Mouse (Mus musculus) urinary bladder, adult 2 months (tissue): ENCODE measurements around the gene Olfr1016. TPM values are rescaled to one million over a fixed set of nuclear protein-coding genes. Genes with fewer than 3 reads are reported as not detected.

Experiments
- DNase-seq: peaks from one replicate; pipeline ENCODE4 v3.0.0; 2022; ENCODE audit warnings: low spot score
- polyA plus RNA-seq: library from polyadenylated mRNA; depleted of rRNA; stranded (reverse); fragments of >200 nt; gene quantifications from 2 replicates; pipeline ENCODE4 v1.2.3, GENCODE M21; 2012; rRNA removed

The Olfr1016 gene
- not detected in 2 replicates for polyA plus RNA-seq

DNA sequence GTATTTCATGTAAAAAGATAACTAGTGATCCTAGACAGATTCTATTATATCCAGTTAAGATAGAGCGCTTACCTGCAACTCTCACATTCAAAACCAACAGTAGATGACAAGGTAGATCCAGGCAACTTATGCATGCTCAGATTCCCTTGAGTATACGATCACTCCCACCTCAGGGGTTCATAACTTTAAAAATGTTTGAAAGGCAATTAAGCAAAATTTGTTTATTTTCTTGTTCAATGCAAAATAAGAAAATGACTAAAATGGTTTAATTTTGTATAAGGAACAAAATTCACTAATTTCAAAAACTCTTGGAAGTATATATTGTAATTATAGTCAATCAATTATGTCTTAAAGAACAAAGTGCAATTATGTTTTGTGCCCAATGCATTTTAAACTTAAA is at the start of gene Olfr1016:
Olfr1016 (minus strand) TSS at position 101 of the 400 bp plus-strand sequence.
- no peak for DNase-seq

DNA sequence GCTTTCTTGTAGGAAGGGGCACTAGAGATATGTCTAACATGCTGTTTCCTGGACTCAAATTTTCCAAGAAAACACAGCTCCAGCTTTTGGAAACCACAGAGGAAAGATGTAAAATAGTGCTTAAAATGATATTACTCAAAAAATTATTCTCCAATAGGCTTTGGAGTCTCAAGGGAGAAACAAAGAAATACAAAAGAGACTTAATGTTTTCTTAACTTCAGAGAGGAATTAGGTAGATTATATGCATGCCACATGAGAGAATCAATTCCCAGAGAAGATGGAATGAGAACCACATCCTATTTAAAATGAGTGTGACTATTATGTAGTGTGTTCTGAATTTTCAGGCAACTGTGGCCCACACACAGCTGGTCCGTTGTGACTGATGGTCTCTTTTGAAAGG is 44.4 kb upstream of the Olfr1016 start, which contains the start of gene Olfr1020:
Olfr1020 (plus strand) TSS at position 301 of the 400 bp plus-strand sequence.
- DNase-seq: no peak

- DNase-seq: no peak
Measured at GRCm38 (mm10) chr2:85845383-85845782, 43.0 kb upstream of the Olfr1016 start, which contains the start of gene Olfr1019. Gene Olfr1019 (minus strand): TSS chr2:85845483.

DNA sequence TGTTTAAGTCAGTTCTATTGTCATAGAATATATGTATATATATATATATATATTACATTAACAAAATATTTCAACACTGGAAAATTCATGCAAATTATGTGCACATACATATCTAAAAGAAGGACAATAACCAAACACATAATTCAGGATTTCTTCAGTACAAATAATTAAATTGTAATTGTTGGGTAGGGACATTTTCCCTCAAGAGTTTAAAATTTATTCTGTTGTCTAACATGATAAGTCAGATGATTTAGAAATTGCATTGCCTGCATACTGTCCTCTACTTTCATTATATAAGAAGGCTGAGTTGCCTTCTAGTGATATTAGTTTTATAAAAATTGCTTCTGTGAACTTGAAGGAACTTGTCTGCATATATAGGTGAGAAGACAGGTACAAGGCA is 15.8 kb upstream of the Olfr1016 start, which contains the start of gene Olfr1018:
Olfr1018 (plus strand) TSS at position 301 of the 400 bp plus-strand sequence.
- DNase-seq: no peak

DNA sequence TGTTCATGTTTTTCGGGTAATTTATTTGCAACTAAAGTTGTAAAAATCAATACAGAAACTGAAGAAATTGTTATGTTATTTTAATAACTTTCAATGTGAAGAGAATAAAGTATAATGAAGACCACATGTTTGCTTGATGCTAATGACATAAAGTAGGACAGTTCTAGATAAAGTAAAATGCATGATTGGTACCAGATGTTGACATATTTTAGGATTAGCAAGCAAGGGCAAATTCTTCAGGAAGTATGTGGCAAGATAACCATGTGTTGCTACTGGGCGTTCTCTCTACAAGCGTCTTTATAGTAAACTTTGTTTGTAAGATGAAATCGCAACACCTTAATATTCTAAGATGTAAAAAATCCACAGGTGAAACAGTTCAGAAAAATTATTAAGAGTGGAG is 2.2 kb upstream of the Olfr1016 start:
- no peak for DNase-seq

- DNase-seq: no peak
Measured at GRCm38 (mm10) chr2:85792331-85792730, 10.0 kb downstream of the Olfr1016 start.

DNA sequence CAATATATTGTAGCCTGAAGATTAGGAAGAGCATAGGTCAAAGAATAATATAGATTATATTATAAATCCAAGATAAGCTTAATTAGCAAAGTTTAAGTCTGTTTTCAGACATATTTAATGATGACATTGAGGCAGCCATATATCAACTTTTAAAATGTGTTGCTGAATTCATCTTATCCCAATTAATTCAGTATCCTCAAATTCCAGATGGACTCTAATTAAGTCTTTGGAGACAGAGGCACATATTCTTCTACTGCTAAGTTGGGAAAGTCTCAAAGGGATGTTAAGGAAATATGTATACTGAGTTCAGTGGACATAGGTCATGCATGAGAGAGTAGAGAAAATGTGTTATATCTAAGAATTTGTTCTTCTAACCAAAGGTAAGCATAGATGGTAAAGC is 20.6 kb downstream of the Olfr1016 start, which contains the start of gene Olfr1015:
Olfr1015 (plus strand) TSS at position 301 of the 400 bp plus-strand sequence.
- no peak for DNase-seq

- DNase-seq: no peak
Measured at GRCm38 (mm10) chr2:85772413-85772812, 29.9 kb downstream of the Olfr1016 start, which contains the start of gene Olfr1014. Gene Olfr1014 (plus strand): TSS chr2:85772713.

- DNase-seq: no peak
Measured at GRCm38 (mm10) chr2:85766798-85767197, 35.5 kb downstream of the Olfr1016 start, which contains the start of gene Olfr1013. Gene Olfr1013 (plus strand): TSS chr2:85767098.

DNA sequence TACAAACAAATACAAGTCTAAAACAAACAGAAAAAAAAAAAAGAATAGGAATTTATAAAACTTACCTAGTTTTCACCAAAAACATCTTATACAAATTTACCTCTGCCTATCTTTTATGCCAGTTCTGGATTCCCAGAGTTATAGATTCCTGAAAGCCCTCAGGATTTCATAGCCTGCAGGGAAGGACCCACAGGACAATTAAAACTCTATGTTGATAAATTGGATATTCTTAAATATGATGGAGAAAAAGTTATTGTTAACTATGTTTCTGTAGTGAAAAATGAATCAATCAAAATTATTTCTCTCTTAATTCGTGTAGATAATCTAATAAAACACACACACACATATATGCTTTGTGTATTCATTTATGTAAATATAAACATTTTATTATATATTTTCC is 39.7 kb downstream of the Olfr1016 start, which contains the start of gene Olfr1012:
Olfr1012 (minus strand) TSS at position 101 of the 400 bp plus-strand sequence.
- no peak for DNase-seq

GRCm38 (mm10) chr2:85753822-85754221 is 48.5 kb downstream of the Olfr1016 start:
- no peak for DNase-seq

Other genes starting within 250 kb of the Olfr1016 start
- not detected in 2 replicates for gene Olfr996, start 223.3 kb downstream of the Olfr1016 start, polyA plus RNA-seq
- not detected in 2 replicates for gene Olfr998, start 213.6 kb downstream of the Olfr1016 start, polyA plus RNA-seq
- not detected in 2 replicates for gene Olfr1000, start 190.6 kb downstream of the Olfr1016 start, polyA plus RNA-seq
- not detected in 2 replicates for gene Olfr1002, start 151.8 kb downstream of the Olfr1016 start, polyA plus RNA-seq
- gene Olfr154, start 138.1 kb downstream of the Olfr1016 start, polyA plus RNA-seq: not detected in 2 replicates
- not detected in 2 replicates for gene Olfr1006, start 123.8 kb downstream of the Olfr1016 start, polyA plus RNA-seq
- gene Olfr1008, start 113.1 kb downstream of the Olfr1016 start, polyA plus RNA-seq: not detected in 2 replicates
- gene Olfr1009, start 87.1 kb downstream of the Olfr1016 start, polyA plus RNA-seq: not detected in 2 replicates
- gene Olfr1012, start 39.8 kb downstream of the Olfr1016 start, polyA plus RNA-seq: not detected in 2 replicates
- gene Olfr1013, start 35.4 kb downstream of the Olfr1016 start, polyA plus RNA-seq: not detected in 2 replicates
- not detected in 2 replicates for gene Olfr1014, start 29.8 kb downstream of the Olfr1016 start, polyA plus RNA-seq
- not detected in 2 replicates for gene Olfr1015, start 20.5 kb downstream of the Olfr1016 start, polyA plus RNA-seq
- not detected in 2 replicates for gene Olfr1018, start 15.9 kb upstream of the Olfr1016 start, polyA plus RNA-seq
- not detected in 2 replicates for gene Olfr1019, start 42.9 kb upstream of the Olfr1016 start, polyA plus RNA-seq
- gene Olfr1020, start 44.5 kb upstream of the Olfr1016 start, polyA plus RNA-seq: not detected in 2 replicates
- gene Olfr1022, start 66.0 kb upstream of the Olfr1016 start, polyA plus RNA-seq: not detected in 2 replicates
- not detected in 2 replicates for gene Olfr1023, start 83.1 kb upstream of the Olfr1016 start, polyA plus RNA-seq
- gene Olfr1024, start 102.5 kb upstream of the Olfr1016 start, polyA plus RNA-seq: not detected in 2 replicates
- not detected in 2 replicates for gene Olfr1025-ps1, start 112.6 kb upstream of the Olfr1016 start, polyA plus RNA-seq
- not detected in 2 replicates for gene Olfr1026, start 119.0 kb upstream of the Olfr1016 start, polyA plus RNA-seq
- gene Olfr1028, start 147.9 kb upstream of the Olfr1016 start, polyA plus RNA-seq: not detected in 2 replicates
- gene Olfr1029, start 171.4 kb upstream of the Olfr1016 start, polyA plus RNA-seq: 0.04 TPM in 1 of 2 replicates, not detected in the other
- not detected in 2 replicates for gene Olfr1030, start 176.7 kb upstream of the Olfr1016 start, polyA plus RNA-seq
- not detected in 2 replicates for gene Olfr1031, start 187.8 kb upstream of the Olfr1016 start, polyA plus RNA-seq
- gene Olfr1032, start 203.0 kb upstream of the Olfr1016 start, polyA plus RNA-seq: not detected in 2 replicates
- gene Olfr1033, start 218.1 kb upstream of the Olfr1016 start, polyA plus RNA-seq: 3.9 and 4.5 TPM in 2 replicates
- 0.68 and 0.85 TPM in 2 replicates for gene Olfr1034, start 243.3 kb upstream of the Olfr1016 start, polyA plus RNA-seq